Mouse (Mus musculus) kidney, adult 2 months (tissue): ENCODE measurements at regions not wholly inside any gene's neighbourhood (a gene's known extent, or its start where the extent isn't known, plus 50 kb on each side); places are given as distances from the start of the nearest gene placed in this dataset.

ENCODE experiments used
- DNase-seq: peaks from one replicate; pipeline ENCODE4 v3.0.0; 2021
- H3K27ac ChIP-seq: fragments of 200-500 bp; 2 replicates; pipeline ENCODE4 v1.5.1; 2012; ENCODE audit warnings: low read depth, low read length, control low read depth, inconsistent platforms; ENCODE audit not compliant: insufficient read depth
- H3K27me3 ChIP-seq: fragments of 200-500 bp; replicated peaks from 2 replicates; pipeline ENCODE4 v1.6.1; 2012; ENCODE audit warnings: mild to moderate bottlenecking, moderate library complexity, low read length, inconsistent platforms; ENCODE audit not compliant: control insufficient read depth, insufficient read depth
- H3K36me3 ChIP-seq: fragments of 200-500 bp; 2 replicates; pipeline ENCODE4 v1.6.1; 2012; ENCODE audit warnings: mild to moderate bottlenecking, moderate library complexity, low read length, inconsistent platforms; ENCODE audit not compliant: control insufficient read depth, insufficient read depth
- H3K4me1 ChIP-seq: fragments of 200-500 bp; 2 replicates; pipeline ENCODE4 v1.6.1; 2011; ENCODE audit warnings: low read length; ENCODE audit not compliant: control insufficient read depth, insufficient read depth
- H3K4me3 ChIP-seq: fragments of 200-500 bp; 2 replicates; pipeline ENCODE4 v1.5.1; 2011; ENCODE audit warnings: mild to moderate bottlenecking, low read depth, low read length, control low read depth; ENCODE audit not compliant: insufficient read depth
- CTCF ChIP-seq: fragments of 200-500 bp; conservative IDR thresholded peaks from 2 replicates; pipeline ENCODE4 v1.5.1; 2011; ENCODE audit warnings: low read depth, mild to moderate bottlenecking, control low read depth, low read length, moderate library complexity, mixed read lengths; ENCODE audit not compliant: insufficient read depth, insufficient read length
- POLR2A ChIP-seq: fragments of 200-500 bp; IDR thresholded peaks from one replicate; pipeline ENCODE4 v1.6.1; 2011; ENCODE audit warnings: low read depth, low read length, control low read depth
- WGBS: fragments of 180-500 bp; shearing (Covaris S2); methylation state at CpG from one replicate; pipeline ENCODE4 v1.1.7; 2018; 5-methylcytosine and 5-hydroxymethylcytosine counted together

- 74% methylated on average over 6 of the region's 6 CpGs for WGBS
- no peaks in the 10 kb centered on the region for H3K36me3 ChIP-seq
Measured at GRCm38 (mm10) chr15:38608207-38608870, 1183.0 kb downstream of the 4930447A16Rik start.

GRCm38 (mm10) chr15:38609522-38609921 lies 1184.2 kb downstream of the 4930447A16Rik start:
- WGBS = 84% methylated on average over 4 of the region's 4 CpGs
- TF ChIP-seq POLR2A = no peak
- no peak for TF ChIP-seq CTCF
- H3K4me1 ChIP-seq = no peaks in the 10 kb centered on the region
- no peaks in the 10 kb centered on the region for H3K36me3 ChIP-seq
- no peak for DNase-seq
- H3K27me3 ChIP-seq = no peaks in the 10 kb centered on the region
- H3K4me3 ChIP-seq = no peak overlapping the region
- no peak overlapping the region for H3K27ac ChIP-seq

More at GRCm38 (mm10) chr15:38608207-38608870, 1183.0 kb downstream of the 4930447A16Rik start:
- Histone ChIP-seq H3K4me1 (no peaks in the 10 kb centered on the region), H3K4me3 (no peak overlapping the region), H3K27ac (no peak overlapping the region), H3K27me3 (no peaks in the 10 kb centered on the region)
- no peak for TF ChIP-seq CTCF
- no peak for TF ChIP-seq POLR2A
- DNase-seq = no peak
